Mouse (Mus musculus) liver, embryonic 11.5 days (tissue): ENCODE measurements around the gene Dguok. TPM values are rescaled to one million over a fixed set of nuclear protein-coding genes. Genes with fewer than 3 reads are reported as not detected.
A peak's percentile ranks its signal among the peaks of the same experiment; 100 is the strongest.

Experiments
- ATAC-seq: fragments of 200-750 bp; cut with Nextera tagmentation; replicated peaks from 2 replicates; pipeline ENCODE4 v1.8.0; 2017; ENCODE audit warnings: moderate number of reproducible peaks, mild to moderate bottlenecking, moderate TSS enrichment, moderate library complexity; ENCODE audit not compliant: low FRiP score
- DNase-seq: peaks from one replicate; pipeline ENCODE4 v3.0.0-alpha.2; 2017; ENCODE audit warnings: low spot score
- H3K27ac ChIP-seq: fragments of 300-500 bp; sonication (generic); 2 replicates; pipeline ENCODE4 v1.5.1; 2014; ENCODE audit warnings: mild to moderate bottlenecking, low read depth, low read length, control low read depth
- H3K27me3 ChIP-seq: fragments of 300-500 bp; sonication (generic); replicated peaks from 2 replicates; pipeline ENCODE4 v1.6.1; 2014; ENCODE audit warnings: low read length, mixed read lengths; ENCODE audit not compliant: control insufficient read depth, insufficient read depth
- H3K36me3 ChIP-seq: fragments of 300-500 bp; sonication (generic); 2 replicates; pipeline ENCODE4 v1.6.1; 2014; ENCODE audit warnings: mild to moderate bottlenecking, low read length, moderate library complexity, mixed read lengths; ENCODE audit not compliant: control insufficient read depth, insufficient read depth
- H3K4me1 ChIP-seq: fragments of 300-500 bp; sonication (generic); replicated peaks from 2 replicates; pipeline ENCODE4 v1.6.1; 2014; ENCODE audit warnings: low read length, mixed read lengths; ENCODE audit not compliant: control insufficient read depth, insufficient read depth
- H3K4me2 ChIP-seq: fragments of 300-500 bp; sonication (generic); 2 replicates; pipeline ENCODE4 v1.6.1; 2014; ENCODE audit warnings: mild to moderate bottlenecking, control low read depth, moderate library complexity
- H3K4me3 ChIP-seq: fragments of 300-500 bp; sonication (generic); 2 replicates; pipeline ENCODE4 v1.5.1; 2014; ENCODE audit warnings: low read depth, low read length, control low read depth
- H3K9ac ChIP-seq: fragments of 300-500 bp; sonication (generic); 2 replicates; pipeline ENCODE4 v1.6.1; 2014; ENCODE audit warnings: low read depth, low read length, control low read depth
- H3K9me3 ChIP-seq: fragments of 300-500 bp; sonication (generic); 2 replicates; pipeline ENCODE4 v1.6.1; 2016; ENCODE audit warnings: low read length, inconsistent platforms, mixed read lengths; ENCODE audit not compliant: control insufficient read depth
- WGBS: fragments of 180-500 bp; shearing (Covaris S2); extraction: QIAGEN DNeasy Blood & Tissue Kit; methylation state at CpG from one replicate; pipeline ENCODE4 v1.1.7; 2014; 5-methylcytosine and 5-hydroxymethylcytosine counted together
- polyA plus RNA-seq: library from polyadenylated mRNA; unstranded; fragments of >200 nt; fragmentation: Nextera tagmentation; extraction: Ambion mirVana; gene quantifications from 2 replicates; pipeline ENCODE4 v1.2.1, GENCODE M21; 2014

Gene Dguok
- polyA plus RNA-seq, 1 experiment from 2014 or later, result 43.4 TPM

DNA sequence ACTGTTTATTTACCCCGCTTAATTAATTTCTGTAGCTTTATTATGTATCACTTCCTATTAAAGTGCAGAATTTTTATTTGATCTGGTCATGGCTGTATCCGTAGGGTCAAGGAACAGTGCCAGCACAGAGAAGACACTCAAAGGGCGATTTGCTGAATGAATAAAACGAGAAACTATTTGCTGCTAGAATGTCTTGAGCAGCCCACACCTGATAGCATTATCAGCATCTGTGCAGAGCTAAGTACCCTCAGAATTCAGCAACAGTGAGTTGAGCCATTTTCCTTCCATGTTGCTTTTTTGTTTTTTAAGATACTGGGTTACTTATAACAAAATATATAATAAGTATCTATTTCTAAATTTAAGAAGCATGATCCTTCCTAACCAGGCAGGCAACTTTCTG, 1.2 kb downstream of the Dguok start:
- 0 out of 2 replicates have a peak, but pooled peaks cover 7% of the 10 kb centered on the region for H3K4me1 ChIP-seq
- H3K9me3 ChIP-seq, result no peaks in the 10 kb centered on the region
- no peaks in the 10 kb centered on the region for H3K27me3 ChIP-seq
- H3K4me3 ChIP-seq, result peak overlapping the region; percentile 79
- DNase-seq (no peak), ATAC-seq (no peak)
- H3K27ac ChIP-seq, result peak overlapping the region; percentile 97
- peak overlapping the region; percentile 79 for H3K9ac ChIP-seq
- 72% methylated on average over 4 of the region's 4 CpGs for WGBS
- peak overlapping the region; percentile 73 for H3K4me2 ChIP-seq
- no peaks in the 10 kb centered on the region for H3K36me3 ChIP-seq

DNA sequence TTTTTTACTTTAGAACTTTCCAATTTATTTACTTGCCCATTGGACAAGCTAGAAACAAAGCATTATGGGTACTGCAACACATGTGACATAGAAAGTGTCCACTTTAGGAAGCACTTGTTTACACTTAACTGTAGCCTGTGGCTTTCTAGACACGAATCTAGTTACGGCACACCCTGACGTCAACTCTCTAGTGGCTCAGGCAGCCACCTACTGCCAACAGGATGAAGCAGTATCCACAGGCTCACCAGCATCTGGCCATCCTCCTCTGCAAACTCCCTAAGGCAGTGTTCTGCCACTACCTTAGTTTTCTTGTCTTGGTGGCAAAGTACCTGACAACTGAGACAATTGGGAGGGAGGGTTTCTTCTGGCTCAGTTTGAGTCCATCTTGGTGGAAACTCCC, 3.4 kb downstream of the Dguok start:
- H3K9ac ChIP-seq, result no peak overlapping the region
- no peak overlapping the region for H3K4me3 ChIP-seq
- H3K4me2 ChIP-seq, result no peak overlapping the region
- no peaks in the 10 kb centered on the region for H3K9me3 ChIP-seq
- 78% methylated on average over 3 of the region's 3 CpGs for WGBS
- H3K27me3 ChIP-seq, result no peaks in the 10 kb centered on the region
- no peaks in the 10 kb centered on the region for H3K36me3 ChIP-seq
- no peak overlapping the region for H3K27ac ChIP-seq
- ATAC-seq (no peak), DNase-seq (no peak)
- 0 out of 2 replicates have a peak, but pooled peaks cover 7% of the 10 kb centered on the region for H3K4me1 ChIP-seq

DNA sequence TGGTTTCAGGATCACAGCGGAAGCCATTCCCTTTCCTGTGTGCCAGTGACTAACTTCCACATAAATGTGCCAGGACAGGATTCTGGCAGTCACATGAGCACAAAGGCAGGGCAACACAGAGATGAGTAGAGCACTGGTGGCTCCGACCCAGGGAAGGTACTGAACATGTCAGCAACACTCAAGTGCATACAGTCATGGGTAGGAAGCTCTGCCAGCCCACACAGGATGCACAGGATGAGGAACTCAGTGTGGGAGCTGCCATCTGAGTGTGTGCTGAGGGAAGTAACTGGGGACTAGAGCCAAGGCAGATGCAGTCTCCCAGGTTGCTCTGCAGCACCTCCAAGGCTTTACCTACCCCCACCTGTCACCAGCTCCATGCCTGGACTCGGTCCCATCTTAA, 4.1 kb downstream of the Dguok start:
- Histone ChIP-seq H3K27me3 (no peaks in the 10 kb centered on the region), H3K4me2 (no peak overlapping the region), H3K4me1 (0 out of 2 replicates have a peak, but pooled peaks cover 7% of the 10 kb centered on the region), H3K27ac (no peak overlapping the region), H3K9ac (no peak overlapping the region), H3K4me3 (no peak overlapping the region), H3K36me3 (no peaks in the 10 kb centered on the region), H3K9me3 (no peaks in the 10 kb centered on the region)
- DNase-seq (no peak), ATAC-seq (no peak)
- 79% methylated on average over 3 of the region's 3 CpGs for WGBS

DNA sequence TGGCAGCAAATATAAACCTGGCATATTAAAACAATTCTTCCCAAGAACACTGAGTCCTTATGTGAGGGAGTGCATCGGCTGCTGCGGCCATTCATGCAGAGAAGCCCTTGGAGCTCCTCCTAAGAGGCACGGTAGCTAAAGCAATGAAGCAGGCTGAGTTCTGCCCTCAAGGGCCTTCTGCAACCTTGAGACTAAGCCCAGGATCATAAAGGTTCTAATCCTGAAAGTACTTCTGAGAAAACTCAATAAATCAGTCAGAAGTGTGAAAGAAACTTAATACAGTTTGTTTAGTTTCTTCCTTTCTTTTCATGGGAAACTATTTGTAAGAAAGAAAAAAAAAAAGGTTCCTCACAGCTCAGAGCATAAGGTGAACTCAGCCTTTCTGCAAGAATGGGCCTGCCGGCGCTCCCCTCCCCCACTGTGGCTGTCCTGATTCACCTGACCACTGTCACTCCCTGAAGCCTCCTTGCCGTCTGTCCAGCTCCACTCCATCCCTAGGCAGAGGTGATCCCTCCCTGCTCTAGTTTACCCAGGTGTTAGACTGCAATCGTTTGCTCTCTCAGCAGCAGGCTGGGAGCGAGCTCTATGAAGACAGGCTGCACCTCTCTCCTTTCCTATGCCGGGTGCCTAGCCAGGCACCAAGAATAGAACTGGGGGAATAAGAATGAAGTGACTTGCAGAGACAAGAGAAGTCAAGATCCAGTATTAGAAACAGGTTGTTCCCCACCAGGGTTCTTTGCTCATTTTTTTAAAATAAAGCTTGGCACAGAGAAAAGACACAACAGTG, 5.1 kb downstream of the Dguok start:
- H3K4me1 ChIP-seq, result 0 out of 2 replicates have a peak, but pooled peaks cover 3% of the 10 kb centered on the region
- H3K9ac ChIP-seq, result no peak overlapping the region
- no peak for ATAC-seq
- H3K36me3 ChIP-seq, result no peaks in the 10 kb centered on the region
- no peak overlapping the region for H3K27ac ChIP-seq
- no peak for DNase-seq
- no peaks in the 10 kb centered on the region for H3K9me3 ChIP-seq
- H3K4me3 ChIP-seq, result no peak overlapping the region
- 70% methylated on average over 9 of the region's 9 CpGs for WGBS
- H3K27me3 ChIP-seq, result no peaks in the 10 kb centered on the region
- H3K4me2 ChIP-seq, result no peak overlapping the region

DNA sequence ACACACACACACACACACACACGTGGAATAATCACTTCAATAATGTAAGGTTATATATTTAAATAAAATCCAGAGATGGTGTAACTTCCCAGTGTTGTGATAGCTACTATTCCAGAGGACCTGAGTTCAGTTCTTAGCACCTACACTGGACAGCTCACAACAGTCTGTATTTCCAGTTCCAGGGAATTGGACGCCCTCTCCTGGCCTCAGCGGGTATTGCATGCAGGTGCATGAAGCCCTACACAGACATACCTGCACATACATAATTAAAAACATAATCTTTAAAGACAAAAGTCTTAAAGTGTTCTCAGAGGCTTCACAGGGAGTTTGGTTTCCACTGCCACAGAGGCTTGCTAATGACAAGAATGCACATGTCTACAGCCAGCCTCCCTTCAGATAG, 6.3 kb downstream of the Dguok start:
- 50% methylated on average over 3 of the region's 3 CpGs for WGBS
- no peaks in the 10 kb centered on the region for H3K4me1 ChIP-seq
- H3K27me3 ChIP-seq, result no peaks in the 10 kb centered on the region
- H3K27ac ChIP-seq, result no peak overlapping the region
- H3K9ac ChIP-seq, result no peak overlapping the region
- H3K4me2 ChIP-seq, result no peak overlapping the region
- no peaks in the 10 kb centered on the region for H3K36me3 ChIP-seq
- no peak overlapping the region for H3K4me3 ChIP-seq
- H3K9me3 ChIP-seq, result no peaks in the 10 kb centered on the region
- ATAC-seq (no peak), DNase-seq (no peak)

DNA sequence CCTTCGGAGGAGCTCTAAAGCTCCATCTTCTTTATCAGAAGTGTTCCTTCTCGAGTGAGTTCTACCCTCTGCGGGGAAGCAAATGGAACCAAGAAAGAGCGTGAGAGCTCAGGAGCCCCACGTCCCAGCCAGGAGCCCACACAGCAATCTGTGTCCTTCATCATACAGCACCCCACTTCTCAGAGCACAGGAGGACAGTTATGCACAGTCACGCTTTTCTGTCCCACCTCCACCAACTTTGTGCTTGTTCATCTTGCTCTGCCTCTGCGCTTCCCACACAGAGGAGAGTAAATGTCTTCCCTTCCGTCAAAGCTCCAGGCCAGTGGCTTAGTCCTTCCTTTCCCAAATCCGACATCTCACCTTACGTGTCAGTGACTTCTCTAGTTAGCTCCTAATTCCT, 7.7 kb downstream of the Dguok start:
- H3K9me3 ChIP-seq, result no peaks in the 10 kb centered on the region
- 92% methylated on average over 10 of the region's 10 CpGs for WGBS
- H3K4me3 ChIP-seq, result no peak overlapping the region
- no peaks in the 10 kb centered on the region for H3K36me3 ChIP-seq
- no peak overlapping the region for H3K9ac ChIP-seq
- DNase-seq (no peak), ATAC-seq (no peak)
- no peaks in the 10 kb centered on the region for H3K4me1 ChIP-seq
- no peaks in the 10 kb centered on the region for H3K27me3 ChIP-seq
- H3K4me2 ChIP-seq, result no peak overlapping the region
- H3K27ac ChIP-seq, result no peak overlapping the region

DNA sequence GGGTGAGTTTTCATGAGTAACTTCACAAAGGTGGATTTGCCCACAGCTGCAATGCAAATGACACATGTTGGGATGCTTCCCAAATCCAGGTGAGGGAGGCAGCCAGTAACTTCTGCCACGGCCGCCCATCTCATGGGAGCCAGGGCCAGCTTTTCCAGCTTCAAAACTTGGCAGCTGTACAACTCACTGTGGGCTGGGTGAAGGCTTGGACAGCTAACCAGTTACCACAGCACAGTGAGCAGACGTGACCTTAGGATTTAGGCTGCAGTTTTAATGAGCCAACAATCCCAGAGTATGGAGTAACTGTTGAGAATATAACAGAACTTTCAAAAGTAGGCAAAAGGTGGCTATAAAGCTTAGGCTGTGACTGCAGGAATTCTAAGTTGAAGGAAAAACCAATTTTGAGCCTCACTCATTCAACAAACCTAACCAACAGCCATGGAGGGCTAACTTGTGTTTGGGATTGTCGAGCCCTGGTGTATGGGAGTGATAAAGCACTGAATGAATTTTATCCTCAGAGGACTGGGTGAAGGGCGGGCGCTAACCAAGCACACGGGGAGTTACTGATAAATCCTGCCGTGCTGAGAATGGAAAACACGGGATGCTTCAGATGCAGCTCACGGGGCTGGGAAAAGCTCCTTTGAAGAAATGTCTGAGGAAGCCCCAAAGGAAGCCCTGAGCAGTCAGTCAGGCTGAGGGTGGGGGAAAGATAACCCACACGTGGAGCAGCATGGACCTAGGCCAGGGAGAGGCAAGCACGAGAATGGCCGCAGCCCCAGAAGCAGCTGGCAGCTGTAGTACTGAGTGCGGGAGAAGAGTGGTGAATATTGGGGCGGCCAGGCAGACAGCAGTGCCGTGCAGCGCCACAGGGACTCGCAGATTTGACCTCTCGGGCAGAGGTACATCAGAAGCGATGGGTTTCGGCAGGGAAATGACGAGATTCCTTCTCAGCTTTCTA, 9.7 kb downstream of the Dguok start:
- ATAC-seq, result peak; percentile 41; the same call in 1 of the 2 replicates
- no peak overlapping the region for H3K4me2 ChIP-seq
- no peaks in the 10 kb centered on the region for H3K27me3 ChIP-seq
- DNase-seq, result no peak
- no peaks in the 10 kb centered on the region for H3K4me1 ChIP-seq
- H3K9ac ChIP-seq, result no peak overlapping the region
- H3K27ac ChIP-seq, result no peak overlapping the region
- WGBS, result 78% methylated on average over 22 of the region's 22 CpGs
- no peaks in the 10 kb centered on the region for H3K9me3 ChIP-seq
- H3K36me3 ChIP-seq, result no peaks in the 10 kb centered on the region
- H3K4me3 ChIP-seq, result no peak overlapping the region

DNA sequence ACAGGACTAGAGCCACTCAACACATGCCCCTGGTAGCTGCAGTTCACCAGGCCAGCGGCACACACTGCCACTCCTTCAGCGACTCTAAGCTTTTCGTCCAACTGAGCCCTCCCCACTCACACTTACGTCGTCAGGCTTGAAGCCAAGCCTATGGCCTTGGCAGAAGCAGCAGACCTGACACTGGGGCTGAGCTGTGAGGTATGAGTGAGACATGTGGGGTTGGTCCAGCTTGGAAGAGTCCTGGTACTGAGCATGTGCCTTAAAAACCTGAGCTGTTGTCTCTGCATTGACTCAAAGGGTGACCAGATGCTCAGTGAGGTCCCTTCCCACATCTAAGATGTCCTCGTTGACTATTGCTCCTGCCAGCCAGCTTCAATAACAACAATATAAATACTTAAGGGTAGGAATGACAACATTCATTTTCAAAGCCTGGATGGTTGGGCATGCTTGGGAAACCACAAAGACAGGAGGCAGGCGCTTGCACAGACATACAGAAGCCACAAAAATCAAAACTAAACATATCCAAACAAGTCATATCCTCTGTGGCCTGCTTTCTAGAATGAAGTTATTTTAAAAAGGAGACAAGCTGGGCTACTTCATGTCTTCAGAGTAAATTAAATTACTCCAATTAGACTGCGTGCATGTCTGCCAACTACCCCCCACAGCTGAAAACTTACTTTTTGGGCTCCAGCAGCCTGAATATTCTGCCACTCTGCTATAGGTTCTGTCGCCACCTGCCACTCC, 10.6 kb downstream of the Dguok start:
- WGBS, result 93% methylated on average over 9 of the region's 9 CpGs
- DNase-seq, result no peak

More for the DNA sequence above, 10.6 kb downstream of the Dguok start:
- no peak overlapping the region for H3K4me2 ChIP-seq
- H3K36me3 ChIP-seq, result no peaks in the 10 kb centered on the region
- no peak overlapping the region for H3K27ac ChIP-seq
- H3K27me3 ChIP-seq, result no peaks in the 10 kb centered on the region
- no peaks in the 10 kb centered on the region for H3K9me3 ChIP-seq
- H3K4me3 ChIP-seq, result no peak overlapping the region
- no peaks in the 10 kb centered on the region for H3K4me1 ChIP-seq
- no peak for ATAC-seq
- no peak overlapping the region for H3K9ac ChIP-seq
